Mouse (Mus musculus) testis, adult 2 months (tissue): ENCODE results near the gene Stum.

Source experiments
- CTCF ChIP-seq: fragments of 200-500 bp; IDR thresholded peaks from 2 replicates; pipeline ENCODE4 v1.5.1; 2012; ENCODE audit warnings: low read depth, mild to moderate bottlenecking, inconsistent platforms, low read length, moderate library complexity; ENCODE audit not compliant: control insufficient read depth, insufficient read depth, insufficient replicate concordance
- POLR2A ChIP-seq: fragments of 200-500 bp; IDR thresholded peaks from 2 replicates; pipeline ENCODE4 v1.6.1; 2012; ENCODE audit warnings: low read depth, mild to moderate bottlenecking, inconsistent platforms, low read length, moderate library complexity; ENCODE audit not compliant: control insufficient read depth

GRCm38 (mm10) chr1:180492777-180493176, 9.5 kb upstream of the Stum start:
- TF ChIP-seq POLR2A (no peak), CTCF (no peak)
